Mouse (Mus musculus) G1E (cell line): ENCODE measurements at regions not wholly inside any gene's neighbourhood (a gene's known extent, or its start where the extent isn't known, plus 50 kb on each side); places are given as distances from the start of the nearest gene placed in this dataset.

Source experiments
- ATAC-seq: 2 replicates; pipeline ENCODE4 v1.8.0; 2016; ENCODE audit warnings: mild to moderate bottlenecking; ENCODE audit not compliant: insufficient number of reproducible peaks, poor library complexity, low FRiP score, severe bottlenecking; ENCODE audit errors: extremely low read depth
- DNase-seq: peaks from one replicate; pipeline ENCODE4 v3.0.0; 2012; ENCODE audit warnings: low spot score
- H3K27me3 ChIP-seq: 2 replicates; pipeline ENCODE4 v1.6.1; 2012; ENCODE audit warnings: mild to moderate bottlenecking, low read length, inconsistent platforms; ENCODE audit not compliant: insufficient read depth
- H3K36me3 ChIP-seq: replicated peaks from 2 replicates; pipeline ENCODE3; 2012; ENCODE audit warnings: mild to moderate bottlenecking, inconsistent platforms
- H3K4me1 ChIP-seq: 2 replicates; pipeline ENCODE4 v1.6.1; 2012; ENCODE audit warnings: low read depth, low read length, inconsistent platforms, mixed read lengths; ENCODE audit not compliant: insufficient read depth
- H3K4me3 ChIP-seq: 2 replicates; pipeline ENCODE4 v1.5.1; 2012; ENCODE audit warnings: low read depth, mild to moderate bottlenecking, inconsistent platforms, low read length, moderate library complexity, mixed read lengths
- H3K9me3 ChIP-seq: replicated peaks from 2 replicates; pipeline ENCODE4 v1.6.1; 2012; ENCODE audit warnings: inconsistent platforms
- CTCF ChIP-seq: IDR thresholded peaks from 2 replicates; pipeline ENCODE4 v1.5.1; 2012; ENCODE audit warnings: low read depth, low read length, inconsistent platforms, mixed read lengths
- GATA1 ChIP-seq: IDR thresholded peaks from 2 replicates; pipeline ENCODE4 v1.6.1; 2012; ENCODE audit warnings: borderline replicate concordance, low read length, inconsistent platforms, mixed read lengths
- GATA2 ChIP-seq: IDR thresholded peaks from 2 replicates; pipeline ENCODE4 v1.6.1; 2012; ENCODE audit warnings: low read depth, low read length, inconsistent platforms, borderline replicate concordance
- POLR2AphosphoS5 ChIP-seq: IDR thresholded peaks from 2 replicates; pipeline ENCODE4 v1.6.1; 2012; ENCODE audit warnings: low read depth, low read length, inconsistent platforms; ENCODE audit not compliant: insufficient replicate concordance
- TAL1 ChIP-seq: conservative IDR thresholded peaks from 2 replicates; pipeline ENCODE4 v1.6.1; 2012; ENCODE audit warnings: low read depth, low read length, inconsistent platforms, mixed read lengths

- DNase-seq (no peak), ATAC-seq (no peak)
- no peaks in the 10 kb centered on the region for H3K27me3 ChIP-seq
- no peaks in the 10 kb centered on the region for H3K4me1 ChIP-seq
- no peaks in the 10 kb centered on the region for H3K36me3 ChIP-seq
- no peaks in the 10 kb centered on the region for H3K9me3 ChIP-seq
- H3K4me3 ChIP-seq, result no peak overlapping the region
- no peak for TF ChIP-seq GATA1
- TF ChIP-seq CTCF, result no peak
- no peak for TF ChIP-seq GATA2
- TF ChIP-seq POLR2AphosphoS5, result no peak
- TF ChIP-seq TAL1, result no peak
Observed at GRCm38 (mm10) chr9:68116221-68116741, 276.1 kb downstream of the Vps13c start.

DNA sequence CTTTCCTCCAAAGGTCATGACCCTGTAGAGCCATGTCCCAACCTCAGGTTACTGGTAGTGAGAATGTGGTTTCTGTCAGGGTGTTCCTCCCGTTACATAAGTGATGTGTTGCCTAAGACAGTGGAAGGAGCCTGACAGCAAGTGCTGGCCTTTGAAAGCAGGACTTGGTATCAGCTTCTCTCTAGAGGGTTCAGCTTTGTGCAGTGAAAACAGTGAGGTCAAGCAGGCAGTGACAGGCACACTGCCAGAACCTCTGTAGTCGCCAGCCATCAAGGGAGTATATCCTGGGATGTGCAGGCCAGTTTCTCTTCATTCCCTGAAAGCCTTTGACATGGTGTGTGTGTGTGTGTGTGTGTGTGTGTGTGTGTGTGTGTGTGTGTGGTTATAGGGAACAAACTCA is 278.1 kb downstream of the Vps13c start:
- ATAC-seq (no peak), DNase-seq (no peak)
- Histone ChIP-seq H3K4me3 (no peak overlapping the region), H3K36me3 (no peaks in the 10 kb centered on the region), H3K27me3 (no peaks in the 10 kb centered on the region), H3K4me1 (no peaks in the 10 kb centered on the region), H3K9me3 (no peaks in the 10 kb centered on the region)
- TF ChIP-seq GATA1, result no peak
- TF ChIP-seq GATA2, result no peak
- no peak for TF ChIP-seq POLR2AphosphoS5
- no peak for TF ChIP-seq TAL1
- no peak for TF ChIP-seq CTCF

DNA sequence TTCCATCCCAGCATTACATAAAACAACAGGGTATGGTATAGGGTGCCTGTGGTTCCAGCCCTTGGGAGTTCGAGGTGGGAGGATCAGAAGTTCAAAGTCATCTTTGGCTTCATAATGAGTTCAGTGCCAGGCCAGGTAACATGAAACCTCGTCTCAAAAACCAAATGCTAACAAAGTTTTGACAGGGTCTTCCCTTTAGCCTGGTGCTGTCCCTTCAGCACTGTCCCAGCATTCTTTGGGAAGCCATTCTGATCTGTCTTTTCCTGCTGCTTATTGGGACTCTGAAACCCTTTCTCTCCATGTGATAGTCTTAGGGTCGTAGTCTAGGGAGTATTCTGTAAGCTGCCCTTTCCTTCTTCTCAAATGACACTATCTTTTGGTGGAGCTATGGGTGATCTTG is 282.1 kb downstream of the Vps13c start:
- no peak for ATAC-seq
- no peak overlapping the region for H3K4me3 ChIP-seq
- no peaks in the 10 kb centered on the region for H3K27me3 ChIP-seq
- no peaks in the 10 kb centered on the region for H3K4me1 ChIP-seq
- no peaks in the 10 kb centered on the region for H3K9me3 ChIP-seq
- DNase-seq, result no peak
- H3K36me3 ChIP-seq, result no peaks in the 10 kb centered on the region
- TF ChIP-seq GATA1 (no peak), TAL1 (no peak), GATA2 (no peak), CTCF (no peak), POLR2AphosphoS5 (no peak)

- ATAC-seq, result no peak
- no peak for DNase-seq
Observed at GRCm38 (mm10) chr9:68131263-68131662, 291.1 kb downstream of the Vps13c start.

DNA sequence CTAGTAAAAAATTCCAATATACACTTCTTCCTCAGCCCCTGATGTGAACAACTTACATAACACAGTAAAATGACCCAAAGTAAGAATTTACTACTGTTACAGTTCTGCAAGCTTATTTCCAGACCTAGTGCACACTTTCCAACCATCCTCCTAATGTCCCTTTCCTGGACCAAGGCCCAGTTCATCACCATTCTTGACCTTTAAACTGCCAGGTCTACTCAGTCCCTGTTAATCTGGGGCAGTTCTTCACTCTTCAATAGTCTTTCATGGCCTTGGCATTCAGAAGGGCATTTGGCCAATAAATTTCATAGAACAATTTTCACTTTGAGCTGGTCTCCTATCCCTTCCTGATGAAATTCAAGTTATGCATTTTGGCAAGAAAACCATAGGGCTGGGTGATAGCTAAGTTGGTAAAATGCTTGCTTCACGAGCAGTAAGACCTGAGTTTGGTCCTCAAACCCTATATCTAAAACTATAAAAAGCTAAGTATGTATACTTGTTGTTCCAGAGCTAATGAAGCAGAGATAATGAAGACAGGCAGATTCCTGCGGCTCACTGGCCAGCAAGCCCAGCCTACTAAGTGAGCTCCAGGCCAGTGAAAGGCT is 295.4 kb downstream of the Vps13c start:
- Histone ChIP-seq H3K27me3 (no peaks in the 10 kb centered on the region), H3K36me3 (no peaks in the 10 kb centered on the region), H3K9me3 (no peaks in the 10 kb centered on the region), H3K4me1 (no peaks in the 10 kb centered on the region), H3K4me3 (no peak overlapping the region)
- no peak for TF ChIP-seq GATA2
- TF ChIP-seq TAL1, result no peak
- TF ChIP-seq CTCF, result no peak
- TF ChIP-seq POLR2AphosphoS5, result no peak
- no peak for TF ChIP-seq GATA1
- no peak for DNase-seq
- no peak for ATAC-seq

More at GRCm38 (mm10) chr9:68131263-68131662, 291.1 kb downstream of the Vps13c start:
- no peak overlapping the region for H3K4me3 ChIP-seq
- H3K27me3 ChIP-seq, result no peaks in the 10 kb centered on the region; the same call in 1 of the 2 replicates
- H3K36me3 ChIP-seq, result no peaks in the 10 kb centered on the region
- TF ChIP-seq POLR2AphosphoS5, result no peak
- TF ChIP-seq GATA1, result no peak
- no peak for TF ChIP-seq TAL1
- no peak for TF ChIP-seq CTCF
- no peak for TF ChIP-seq GATA2
- no peaks in the 10 kb centered on the region for H3K4me1 ChIP-seq
- no peaks in the 10 kb centered on the region for H3K9me3 ChIP-seq

DNA sequence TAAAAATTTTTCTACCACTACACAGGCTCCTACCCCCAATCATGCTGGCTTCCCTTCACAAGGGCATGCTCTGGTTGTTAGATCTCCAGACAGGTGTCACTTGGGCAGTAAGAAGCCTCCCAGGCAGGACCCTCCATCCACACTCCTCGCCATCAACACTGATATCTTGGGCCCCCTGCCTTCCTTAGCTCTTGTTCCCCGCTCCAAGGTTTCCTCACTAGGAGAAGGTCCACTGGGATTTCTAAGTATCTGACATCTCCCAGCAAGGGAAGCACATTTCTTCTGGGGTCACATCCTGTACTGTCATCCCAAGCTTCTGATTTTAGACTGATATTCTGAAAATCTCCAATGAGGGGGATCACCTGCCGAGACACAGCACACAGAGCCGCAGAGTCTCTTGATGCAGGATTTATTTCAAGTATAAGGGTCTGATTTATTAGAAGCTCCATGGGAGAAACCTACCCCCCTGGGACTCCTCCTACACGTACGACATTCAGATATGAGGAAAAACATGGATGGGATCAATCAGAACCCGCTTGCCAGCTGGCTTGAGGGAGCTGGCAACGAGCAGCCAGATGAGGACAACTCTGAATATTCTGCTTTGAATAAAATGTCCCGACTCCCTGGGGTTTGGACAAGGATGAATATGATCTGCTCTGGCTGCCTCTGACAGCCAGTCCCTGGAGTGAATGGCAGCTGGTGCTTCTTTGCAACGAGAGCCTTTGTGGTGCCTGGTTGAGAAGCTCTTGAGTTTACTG is 322.8 kb downstream of the Vps13c start:
- TF ChIP-seq GATA1 (no peak), GATA2 (no peak), TAL1 (no peak), CTCF (no peak), POLR2AphosphoS5 (no peak)
- Histone ChIP-seq H3K27me3 (no peaks in the 10 kb centered on the region), H3K36me3 (no peaks in the 10 kb centered on the region), H3K9me3 (no peaks in the 10 kb centered on the region), H3K4me3 (no peak overlapping the region), H3K4me1 (no peaks in the 10 kb centered on the region)
- DNase-seq, result no peak
- ATAC-seq, result no peak
